Mouse (Mus musculus) lung, adult 2 months (tissue): Measurements from ENCODE around the gene Dhx58.
A peak's percentile ranks its signal among the peaks of the same experiment; 100 is the strongest.

ENCODE experiments used
- CTCF ChIP-seq: fragments of 200-500 bp; IDR thresholded peaks from 2 replicates; pipeline ENCODE4 v1.5.1; 2011; ENCODE audit warnings: mild to moderate bottlenecking, low read length, control low read depth; ENCODE audit not compliant: insufficient read depth
- POLR2A ChIP-seq: fragments of 200-500 bp; IDR thresholded peaks from 2 replicates; pipeline ENCODE4 v1.6.1; 2011; ENCODE audit warnings: low read depth, mild to moderate bottlenecking, control low read depth, low read length, borderline replicate concordance; ENCODE audit errors: extremely low read depth

DNA sequence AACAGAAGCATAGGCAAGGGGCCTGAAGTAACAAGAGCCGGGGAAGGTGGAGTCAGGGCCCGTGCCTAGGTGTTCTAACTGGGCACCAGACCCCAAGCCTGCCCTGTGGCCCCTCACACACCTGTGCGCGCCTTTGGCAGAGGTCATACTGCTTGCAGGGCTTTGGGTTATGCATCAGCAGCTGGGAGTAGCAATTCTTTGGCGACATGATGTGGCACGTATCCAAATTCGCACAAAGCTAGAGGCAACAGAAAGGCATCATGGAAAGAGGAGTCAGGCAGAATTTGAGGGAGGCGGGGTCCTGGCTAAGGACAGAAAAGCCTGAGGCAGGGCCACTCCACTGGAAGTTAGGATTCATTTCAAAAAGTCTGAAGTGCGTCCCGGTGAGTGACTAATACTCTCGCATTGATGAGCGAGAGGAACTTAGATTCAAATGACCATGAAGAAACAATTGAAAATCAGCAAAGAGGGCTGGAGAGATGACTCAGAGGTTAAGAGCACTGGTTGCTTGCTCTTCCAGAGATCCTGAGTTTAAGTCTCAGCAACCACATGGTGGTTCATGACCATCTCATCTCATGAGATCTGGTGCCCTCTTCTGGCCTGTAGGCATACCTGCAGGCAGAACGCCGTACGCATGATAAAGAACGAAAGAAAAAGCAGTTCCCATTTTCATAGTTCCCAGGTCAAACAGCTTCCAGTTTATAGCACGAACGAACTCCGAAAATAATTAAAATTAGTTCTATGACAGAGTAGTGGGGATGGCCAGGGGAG is 1.8 kb downstream of the Dhx58 start:
- no peak for TF ChIP-seq POLR2A
- peak; percentile 99 for TF ChIP-seq CTCF
